In the genomic region with DNA sequence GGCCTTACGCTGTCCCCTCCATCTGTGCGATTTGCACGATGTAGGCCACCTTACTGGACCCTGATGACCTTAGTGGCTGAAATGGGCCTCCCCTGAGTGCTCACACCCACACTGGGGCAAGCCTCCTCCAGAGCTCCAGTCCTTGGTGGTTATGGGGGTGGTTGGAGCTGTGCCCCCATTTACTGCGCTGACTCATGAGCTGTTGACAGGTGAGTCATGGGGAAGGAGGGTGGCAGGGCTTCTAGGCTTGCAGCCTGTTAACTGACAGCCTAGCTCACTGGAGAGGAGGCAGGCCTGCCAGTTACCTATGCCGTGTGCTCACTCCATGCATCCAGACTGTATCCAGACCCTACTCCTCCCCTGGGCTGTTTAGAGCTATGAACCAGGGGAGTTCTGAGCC, we compare ENCODE assay signal across 13 mouse cellular contexts.
DNase-seq lines count a peak whose midpoint lies in the region; ATAC-seq and TF ChIP-seq lines count a peak whose summit lies in the region.
"Had no signal": no experiment of that assay in that cellular context is flagged by ENCODE, and none has a peak within 500 bp of the region (broad histone marks: within the 10 kb centered on the region; RNA-seq: fewer than 3 reads in every experiment).

No protein-coding gene starts in this region.

- no peaks in the 10 kb centered on the region for H3K4me1 ChIP-seq in forebrain, embryonic 13.5 days
- H3K4me1 ChIP-seq: forebrain, embryonic 10.5 days had no signal

- peak overlapping the region; percentile 25 for H3K4me2 ChIP-seq in myocyte (ENCODE audit: low read depth)
- H3K4me2 ChIP-seq in forebrain, embryonic 13.5 days: no peak overlapping the region
- H3K4me2 ChIP-seq: midbrain, embryonic 11.5 days had no signal

- H3K79me2 ChIP-seq in myocyte (ENCODE audit: control insufficient read depth, insufficient read depth): no peaks in the 10 kb centered on the region

- H3ac ChIP-seq in myocyte (ENCODE audit: control insufficient read depth, insufficient read length): no peak overlapping the region

- H3K36me3 ChIP-seq in myocyte (ENCODE audit: control insufficient read depth, insufficient read depth): no peaks in the 10 kb centered on the region
- no peaks in the 10 kb centered on the region for H3K36me3 ChIP-seq in forebrain, embryonic 13.5 days (ENCODE audit: poor library complexity, severe bottlenecking)
- H3K36me3 ChIP-seq: forebrain, embryonic 10.5 days had no signal

- no peaks in the 10 kb centered on the region for H3K27me3 ChIP-seq in myocyte (ENCODE audit: control insufficient read depth, insufficient read depth, insufficient read length)
- no peaks in the 10 kb centered on the region for H3K27me3 ChIP-seq in forebrain, embryonic 13.5 days

- no peak overlapping the region for H3K27ac ChIP-seq in forebrain, embryonic 13.5 days
- H3K27ac ChIP-seq: forebrain, embryonic 10.5 days had no signal

- no peak overlapping the region for H3K4me3 ChIP-seq in myocyte
- no peak overlapping the region for H3K4me3 ChIP-seq in forebrain, embryonic 13.5 days
- H3K4me3 ChIP-seq: forebrain, embryonic 10.5 days had no signal

- peak; percentile 52 to 81 for DNase-seq in frontal cortex, adult 2 months (ENCODE audit: extremely low spot score in 1 of 2, low spot score in 1 of 2)
- DNase-seq in frontal cortex, postnatal 14 days (ENCODE audit: low spot score in 2 of 2): no peak
- DNase-seq in 3T3-L1 (ENCODE audit: low read depth, low spot score): peak; percentile 77
- DNase-seq in adrenal gland, postnatal 14 days: peak; percentile 61
- DNase-seq in kidney, postnatal 10 days: no peak
- DNase-seq: cerebellum, adult 9-10 months; heart, postnatal 36 days; kidney, postnatal 25 days had no signal

- H3K9me3 ChIP-seq in forebrain, embryonic 13.5 days (replicated peaks): no peaks in the 10 kb centered on the region
- H3K9me3 ChIP-seq: forebrain, embryonic 10.5 days had no signal

- no peak for TF ChIP-seq POLR2A in myocyte (IDR thresholded peaks at IDR 0.05; ENCODE audit: insufficient read length, low read depth)

- H3K9ac ChIP-seq in forebrain, embryonic 13.5 days: no peak overlapping the region

- 94% methylated on average over 5 of the region's 5 CpGs for WGBS in forebrain, embryonic 13.5 days

- no peak for ATAC-seq in cerebellum, adult (ENCODE audit: insufficient number of reproducible peaks, low FRiP score, low TSS enrichment)
- ATAC-seq in forebrain, embryonic 13.5 days: no peak

TF ChIP-seq in myocyte, 11 proteins besides CTCF, POLR2A, EP300 and RAD21:
- TF ChIP-seq USF1 (IDR thresholded peaks at IDR 0.05; ENCODE audit: low read depth) (no peak), TCF12 (IDR thresholded peaks at IDR 0.05; ENCODE audit: insufficient read depth, poor library complexity, severe bottlenecking) (no peak), MYOD1 (IDR thresholded peaks at IDR 0.05; ENCODE audit: control insufficient read depth in 1 of 3, insufficient read length in 2 of 3, low read depth in 2 of 3) (no peak), TCF3 (IDR thresholded peaks at IDR 0.05; ENCODE audit: insufficient read length, low read depth) (no peak), MYOG (IDR thresholded peaks at IDR 0.05; ENCODE audit: control insufficient read depth in 1 of 3, insufficient read depth in 1 of 3, insufficient read length in 2 of 3, low read depth in 2 of 3) (no peak), REST (IDR thresholded peaks at IDR 0.05; ENCODE audit: insufficient read depth, insufficient read length) (no peak), MAX (IDR thresholded peaks at IDR 0.05; ENCODE audit: low read depth) (no peak), CEBPB (IDR thresholded peaks at IDR 0.05; ENCODE audit: insufficient read depth, poor library complexity, severe bottlenecking) (no peak), POLR2AphosphoS2 (IDR thresholded peaks at IDR 0.05; ENCODE audit: insufficient read length, low read depth) (no peak), SRF (IDR thresholded peaks at IDR 0.05; ENCODE audit: control insufficient read depth, insufficient read length, low read depth) (no peak), E2F4 (IDR thresholded peaks at IDR 0.05; ENCODE audit: insufficient read depth) (no peak)

Comparison
In these comparisons a context has a peak if more than half of its experiments do, and no peak if none do; other contexts are left out.
1. DNase-seq: peak in frontal cortex, adult 2 months (2 of 2), 3T3-L1 (single experiment) and adrenal gland, postnatal 14 days (single experiment); none in frontal cortex, postnatal 14 days (0 of 2) and kidney, postnatal 10 days (single experiment).